Mouse (Mus musculus) midbrain, embryonic 13.5 days (tissue): ENCODE data around the gene Defb23. TPM values are rescaled to one million over a fixed set of nuclear protein-coding genes. Genes with fewer than 3 reads are reported as not detected.

ENCODE experiments used
- ATAC-seq: fragments of 200-750 bp; cut with Nextera tagmentation; 2 replicates; pipeline ENCODE4 v1.8.0; 2017; ENCODE audit warnings: mild to moderate bottlenecking, moderate TSS enrichment, moderate library complexity
- H3K27ac ChIP-seq: fragments of 300-500 bp; sonication (generic); 2 replicates; pipeline ENCODE4 v1.5.1; 2015; ENCODE audit warnings: inconsistent platforms, mild to moderate bottlenecking, moderate library complexity
- H3K27me3 ChIP-seq: fragments of 300-500 bp; sonication (generic); 2 replicates; pipeline ENCODE4 v1.6.1; 2015; ENCODE audit warnings: mild to moderate bottlenecking, inconsistent platforms
- H3K36me3 ChIP-seq: fragments of 300-500 bp; sonication (generic); 2 replicates; pipeline ENCODE4 v1.6.1; 2015; ENCODE audit warnings: mild to moderate bottlenecking, inconsistent platforms
- H3K4me1 ChIP-seq: fragments of 300-500 bp; sonication (generic); replicated peaks from 2 replicates; pipeline ENCODE4 v1.6.1; 2015; ENCODE audit warnings: inconsistent platforms
- H3K4me2 ChIP-seq: fragments of 300-500 bp; sonication (generic); replicated peaks from 2 replicates; pipeline ENCODE4 v1.6.1; 2015; ENCODE audit warnings: moderate library complexity, mild to moderate bottlenecking, inconsistent platforms
- H3K4me3 ChIP-seq: fragments of 300-500 bp; sonication (generic); replicated peaks from 2 replicates; pipeline ENCODE4 v1.5.1; 2015; ENCODE audit warnings: mild to moderate bottlenecking, inconsistent platforms
- H3K9ac ChIP-seq: fragments of 300-500 bp; sonication (generic); replicated peaks from 2 replicates; pipeline ENCODE4 v1.6.1; 2015; ENCODE audit warnings: mild to moderate bottlenecking, inconsistent platforms
- H3K9me3 ChIP-seq: fragments of 300-500 bp; sonication (generic); 2 replicates; pipeline ENCODE4 v1.6.1; 2016; ENCODE audit warnings: mild to moderate bottlenecking, inconsistent platforms
- WGBS: fragments of 180-500 bp; shearing (Covaris S2); methylation state at CpG from one replicate; pipeline ENCODE4 v1.1.7; 2015; 5-methylcytosine and 5-hydroxymethylcytosine counted together
- polyA plus RNA-seq: library from polyadenylated mRNA; unstranded; fragments of >200 nt; fragmentation: Nextera tagmentation; extraction: Ambion mirVana; gene quantifications from 2 replicates; pipeline ENCODE4 v1.2.1, GENCODE M21; 2015

Defb23 gene
- polyA plus RNA-seq, 1 experiment from 2014 or later: not detected

- no peak overlapping the region for H3K9ac ChIP-seq
- H3K27me3 ChIP-seq: no peaks in the 10 kb centered on the region
- 30% methylated on average over 3 of the region's 3 CpGs for WGBS
- H3K9me3 ChIP-seq: no peaks in the 10 kb centered on the region
- H3K27ac ChIP-seq: no peak overlapping the region
- ATAC-seq: no peak
- no peaks in the 10 kb centered on the region for H3K4me1 ChIP-seq
- no peak overlapping the region for H3K4me3 ChIP-seq
- no peak overlapping the region for H3K4me2 ChIP-seq
- no peaks in the 10 kb centered on the region for H3K36me3 ChIP-seq
These were observed 8.0 kb upstream of the Defb23 start for GRCm38 (mm10) chr2:152472434-152472833.

GRCm38 (mm10) chr2:152470973-152471372, 6.6 kb upstream of the Defb23 start:
- WGBS: 34% methylated on average over 7 of the region's 7 CpGs
- Histone ChIP-seq H3K4me3 (no peak overlapping the region), H3K27me3 (no peaks in the 10 kb centered on the region), H3K9ac (no peak overlapping the region), H3K4me1 (no peaks in the 10 kb centered on the region), H3K27ac (no peak overlapping the region), H3K4me2 (no peak overlapping the region), H3K9me3 (no peaks in the 10 kb centered on the region), H3K36me3 (no peaks in the 10 kb centered on the region)
- ATAC-seq: no peak

DNA sequence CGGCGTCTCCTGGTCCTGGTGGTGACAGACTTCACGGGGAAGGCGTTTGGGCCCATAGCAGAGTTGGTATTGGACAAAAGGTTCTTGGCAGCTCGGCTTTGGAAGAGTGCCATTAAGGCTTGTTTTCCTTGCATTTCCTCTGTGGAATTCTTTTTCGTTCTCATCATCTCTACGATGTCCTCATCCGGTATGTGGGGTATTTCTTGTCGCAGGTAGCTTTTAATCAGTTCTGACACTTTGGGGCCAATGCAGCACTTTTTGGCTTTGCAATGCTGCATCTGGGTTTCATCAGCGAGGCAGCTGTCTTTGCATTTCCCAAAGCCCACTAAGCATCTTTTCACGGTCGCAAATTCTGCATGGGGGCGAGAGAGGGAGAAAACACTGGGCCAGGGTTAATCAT, 5.2 kb downstream of the Defb23 start:
- 78% methylated on average over 13 of the region's 13 CpGs for WGBS
- no peaks in the 10 kb centered on the region for H3K27me3 ChIP-seq
- H3K4me1 ChIP-seq: no peaks in the 10 kb centered on the region
- no peaks in the 10 kb centered on the region for H3K9me3 ChIP-seq
- no peak overlapping the region for H3K9ac ChIP-seq
- no peak overlapping the region for H3K27ac ChIP-seq
- H3K4me3 ChIP-seq: no peak overlapping the region
- ATAC-seq: no peak
- H3K36me3 ChIP-seq: no peaks in the 10 kb centered on the region
- no peak overlapping the region for H3K4me2 ChIP-seq

GRCm38 (mm10) chr2:152452101-152452781, 12.2 kb downstream of the Defb23 start:
- H3K4me2 ChIP-seq: no peak overlapping the region
- 73% methylated on average over 4 of the region's 4 CpGs for WGBS
- H3K36me3 ChIP-seq: no peaks in the 10 kb centered on the region
- no peaks in the 10 kb centered on the region for H3K9me3 ChIP-seq
- no peak for ATAC-seq
- H3K9ac ChIP-seq: no peak overlapping the region
- H3K27me3 ChIP-seq: no peaks in the 10 kb centered on the region
- no peak overlapping the region for H3K4me3 ChIP-seq
- no peaks in the 10 kb centered on the region for H3K4me1 ChIP-seq
- no peak overlapping the region for H3K27ac ChIP-seq

GRCm38 (mm10) chr2:152450241-152450640, 14.2 kb downstream of the Defb23 start:
- Histone ChIP-seq H3K4me2 (no peak overlapping the region), H3K4me1 (no peaks in the 10 kb centered on the region), H3K27me3 (no peaks in the 10 kb centered on the region), H3K9ac (no peak overlapping the region), H3K9me3 (no peaks in the 10 kb centered on the region), H3K36me3 (no peaks in the 10 kb centered on the region), H3K4me3 (no peak overlapping the region), H3K27ac (no peak overlapping the region)
- 3% methylated on average over 5 of the region's 5 CpGs for whole genome bisulfite sequencing
- ATAC-seq: no peak

GRCm38 (mm10) chr2:152447461-152447860, 17.0 kb downstream of the Defb23 start:
- ATAC-seq: no peak
- H3K4me2 ChIP-seq: no peak overlapping the region
- H3K36me3 ChIP-seq: no peaks in the 10 kb centered on the region
- H3K4me3 ChIP-seq: no peak overlapping the region
- H3K27ac ChIP-seq: no peak overlapping the region
- H3K9ac ChIP-seq: no peak overlapping the region
- H3K4me1 ChIP-seq: no peaks in the 10 kb centered on the region
- no peaks in the 10 kb centered on the region for H3K9me3 ChIP-seq
- H3K27me3 ChIP-seq: no peaks in the 10 kb centered on the region
- WGBS: 59% methylated on average over 5 of the region's 5 CpGs

DNA sequence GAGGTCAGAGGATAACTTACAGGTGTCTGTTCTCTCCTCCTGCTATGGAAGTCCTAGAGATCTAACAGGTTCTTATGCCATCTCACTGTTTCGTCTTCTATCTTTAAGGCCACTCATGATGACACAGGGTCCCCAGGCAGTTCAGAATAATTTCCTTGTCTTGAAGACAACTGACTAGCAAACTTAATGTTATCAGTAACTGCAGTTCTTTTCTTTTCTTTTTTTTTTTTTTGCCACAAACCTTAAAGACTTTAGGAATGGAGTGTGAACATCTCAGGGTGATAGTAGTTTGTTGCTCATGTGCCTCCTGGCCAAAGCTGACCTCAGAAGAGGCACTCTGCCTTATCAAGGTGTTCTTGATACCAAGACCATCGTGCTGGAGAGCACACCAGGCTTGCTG, 17.8 kb downstream of the Defb23 start:
- no peak for ATAC-seq
- no peaks in the 10 kb centered on the region for H3K27me3 ChIP-seq
- no peak overlapping the region for H3K4me3 ChIP-seq
- 77% methylated on average over 2 of the region's 2 CpGs for WGBS
- H3K9me3 ChIP-seq: no peaks in the 10 kb centered on the region
- no peaks in the 10 kb centered on the region for H3K4me1 ChIP-seq
- no peak overlapping the region for H3K27ac ChIP-seq
- H3K9ac ChIP-seq: no peak overlapping the region
- H3K4me2 ChIP-seq: no peak overlapping the region
- H3K36me3 ChIP-seq: no peaks in the 10 kb centered on the region

- no peak overlapping the region for H3K9ac ChIP-seq
- H3K4me3 ChIP-seq: no peak overlapping the region
- no peak overlapping the region for H3K27ac ChIP-seq
- no peaks in the 10 kb centered on the region for H3K36me3 ChIP-seq
- no peaks in the 10 kb centered on the region for H3K9me3 ChIP-seq
- 85% methylated on average over 8 of the region's 8 CpGs for WGBS
- ATAC-seq: no peak
- no peaks in the 10 kb centered on the region for H3K4me1 ChIP-seq
- 0 out of 2 replicates have a peak, but pooled peaks cover 2% of the 10 kb centered on the region for H3K27me3 ChIP-seq
- no peak overlapping the region for H3K4me2 ChIP-seq
These were observed 21.1 kb downstream of the Defb23 start for GRCm38 (mm10) chr2:152443281-152443680.

- Histone ChIP-seq H3K4me3 (no peak overlapping the region), H3K4me2 (no peak overlapping the region), H3K36me3 (no peaks in the 10 kb centered on the region), H3K4me1 (peaks cover 1% of the 10 kb centered on the region), H3K9me3 (no peaks in the 10 kb centered on the region), H3K9ac (no peak overlapping the region), H3K27me3 (0 out of 2 replicates have a peak, but pooled peaks cover 2% of the 10 kb centered on the region), H3K27ac (no peak overlapping the region)
- 70% methylated on average over 4 of the region's 4 CpGs for WGBS
- no peak for ATAC-seq
These were observed 22.1 kb downstream of the Defb23 start for GRCm38 (mm10) chr2:152442322-152442721.

DNA sequence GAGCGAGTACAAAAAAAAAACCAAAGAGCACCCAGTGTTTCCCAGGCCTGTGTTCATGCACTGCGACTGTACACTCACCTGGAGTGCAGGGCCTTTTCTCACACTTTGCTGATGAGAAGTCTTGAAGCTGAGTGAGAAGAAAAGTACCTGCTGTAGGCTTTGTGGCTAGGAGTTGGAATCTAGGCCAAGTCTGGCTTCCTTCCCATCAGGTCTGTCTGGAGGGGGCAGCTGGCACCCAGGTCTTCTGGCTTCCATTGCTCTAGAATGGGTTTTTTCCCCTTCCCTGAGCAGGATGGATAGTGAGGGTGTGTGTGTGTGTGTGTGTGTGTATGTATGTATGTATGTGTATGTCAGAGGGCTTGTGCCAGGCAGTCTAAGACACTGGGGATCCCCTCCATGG, 24.6 kb downstream of the Defb23 start:
- Histone ChIP-seq H3K4me3 (no peak overlapping the region), H3K4me2 (no peak overlapping the region), H3K27ac (no peak overlapping the region), H3K9me3 (no peaks in the 10 kb centered on the region), H3K9ac (no peak overlapping the region), H3K4me1 (peaks cover 11% of the 10 kb centered on the region), H3K27me3 (0 out of 2 replicates have a peak, but pooled peaks cover 2% of the 10 kb centered on the region), H3K36me3 (no peaks in the 10 kb centered on the region)
- ATAC-seq: no peak
- WGBS: 98% methylated on average over 2 of the region's 2 CpGs

GRCm38 (mm10) chr2:152438963-152439362, 25.5 kb downstream of the Defb23 start:
- Histone ChIP-seq H3K27me3 (0 out of 2 replicates have a peak, but pooled peaks cover 2% of the 10 kb centered on the region), H3K4me3 (no peak overlapping the region), H3K27ac (no peak overlapping the region), H3K36me3 (no peaks in the 10 kb centered on the region), H3K4me1 (peaks cover 11% of the 10 kb centered on the region), H3K9ac (no peak overlapping the region), H3K4me2 (no peak overlapping the region), H3K9me3 (no peaks in the 10 kb centered on the region)
- no peak for ATAC-seq
- 66% methylated on average over 1 of the region's 1 CpGs for WGBS

- Histone ChIP-seq H3K36me3 (no peaks in the 10 kb centered on the region), H3K4me1 (peaks cover 11% of the 10 kb centered on the region), H3K4me3 (peak overlapping the region; percentile 35), H3K27ac (peak overlapping the region; percentile 25; the same call in 1 of the 2 replicates), H3K4me2 (peak overlapping the region; percentile 59), H3K27me3 (0 out of 2 replicates have a peak, but pooled peaks cover 2% of the 10 kb centered on the region), H3K9me3 (no peaks in the 10 kb centered on the region), H3K9ac (peak overlapping the region; percentile 58)
- WGBS: 3% methylated on average over 23 of the region's 23 CpGs
- peak; percentile 87 for ATAC-seq
These were observed 27.2 kb downstream of the Defb23 start for GRCm38 (mm10) chr2:152436983-152437860.
